Mouse (Mus musculus): ENCODE results near the gene Trp53rka.

GRCm38 (mm10) chr2:165475412-165475811 is 17.7 kb downstream of the Trp53rka start:
- TF ChIP-seq CTCF (IDR thresholded peaks at IDR 0.05; ENCODE audit: low read depth): no peak
- no peak for TF ChIP-seq EP300 (IDR thresholded peaks at IDR 0.05; ENCODE audit: low read depth)

Data from heart, postnatal 0 days (tissue).